Mouse (Mus musculus): Measurements from ENCODE around the gene Ints6. TPM values are rescaled to one million over a fixed set of nuclear protein-coding genes. Genes with fewer than 3 reads are reported as not detected.

The Ints6 gene
- total and polyA plus RNA-seq, 3 experiments: 16.2 to 60.3 (median 42.6) TPM

Other genes starting within 250 kb of the Ints6 start
- 1 to 10 TPM; 2.5 to 3.3 TPM for gene Fam124a, start 205.4 kb downstream of the Ints6 start, total RNA-seq (2021)
- gene Fam124a, start 205.4 kb downstream of the Ints6 start, polyA plus RNA-seq (2012; rRNA removed): 2.4 and 3.6 TPM in 2 replicates
- gene Gm4131, start 194.2 kb downstream of the Ints6 start, total RNA-seq (2021): not detected
- gene Gm4131, start 194.2 kb downstream of the Ints6 start, polyA plus RNA-seq (2012; rRNA removed): not detected in 2 replicates
- not detected for gene Serpine3, start 97.5 kb downstream of the Ints6 start, total RNA-seq (2021)
- gene Serpine3, start 97.5 kb downstream of the Ints6 start, polyA plus RNA-seq (2012; rRNA removed): not detected in 2 replicates
- gene Wdfy2, start 76.5 kb upstream of the Ints6 start, total RNA-seq (2021): 10 to 100 TPM; 29.5 to 31.9 TPM
- 9.0 and 14.0 TPM in 2 replicates for gene Wdfy2, start 76.5 kb upstream of the Ints6 start, polyA plus RNA-seq (2012; rRNA removed)
- gene Defb48, start 223.3 kb upstream of the Ints6 start, total RNA-seq (2021): not detected
- not detected in 2 replicates for gene Defb48, start 223.3 kb upstream of the Ints6 start, polyA plus RNA-seq (2012; rRNA removed)
- not detected for gene Defb47, start 236.9 kb upstream of the Ints6 start, total RNA-seq (2021)
- not detected in 2 replicates for gene Defb47, start 236.9 kb upstream of the Ints6 start, polyA plus RNA-seq (2012; rRNA removed)

Data from adrenal gland, adult 2 months (tissue).